Mouse (Mus musculus): Measurements from ENCODE around the gene Zfpm1.

DNA sequence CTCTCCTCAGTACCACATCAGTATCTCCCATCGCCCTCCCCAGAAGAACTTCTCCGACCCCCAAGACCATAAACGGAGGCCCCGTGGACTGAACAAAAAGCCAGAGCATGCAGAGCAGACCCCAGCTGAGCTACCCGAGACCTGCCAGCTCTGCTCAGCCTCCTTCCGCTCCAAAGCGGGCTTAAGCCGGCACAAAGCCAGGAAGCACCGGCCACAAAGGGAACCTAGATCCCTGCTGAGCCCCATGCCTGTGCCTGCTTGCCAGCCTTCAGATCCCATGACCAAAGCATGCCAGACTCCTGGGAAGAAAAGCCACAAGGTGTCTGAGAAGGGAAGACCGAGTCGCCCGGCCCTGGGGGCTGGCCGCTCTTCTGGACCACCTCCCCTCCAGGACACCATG lies 15.1 kb upstream of the Zfpm1 start:
- TF ChIP-seq GATA1 (IDR thresholded peaks at IDR 0.05; ENCODE audit: borderline replicate concordance, low read length) = no peak
- no peak for TF ChIP-seq FLI1 (IDR thresholded peaks at IDR 0.05; ENCODE audit: low read length)

All from megakaryocyte, embryonic 14.5 days (primary cell).